Mouse (Mus musculus): ENCODE results near the gene Nbas.

DNA sequence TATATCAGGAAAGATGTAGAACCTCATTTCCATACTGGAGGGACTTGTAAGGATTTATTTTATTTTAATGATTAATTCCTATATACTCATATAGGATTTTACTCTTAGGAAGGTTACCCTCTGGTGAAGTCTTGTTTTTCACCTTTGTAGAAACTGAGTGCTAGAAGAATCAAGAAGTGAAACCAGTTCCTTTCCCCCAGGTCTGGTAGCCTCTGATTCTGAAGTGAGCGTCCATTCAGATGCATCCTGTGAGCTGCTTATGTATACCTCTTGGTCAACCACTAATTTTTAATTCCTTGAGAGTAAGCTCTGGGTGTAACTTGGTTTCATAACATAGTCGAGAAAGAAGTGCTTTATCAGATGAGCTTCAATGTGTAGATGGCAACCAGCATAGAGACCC lies 196.6 kb downstream of the Nbas start:
- no peak for TF ChIP-seq CTCF (IDR thresholded peaks at IDR 0.05; ENCODE audit: low read depth)
- TF ChIP-seq EP300 (IDR thresholded peaks at IDR 0.05; ENCODE audit: low read depth): no peak
